Mouse (Mus musculus): ENCODE data around the gene Nkain2. TPM values are rescaled to one million over a fixed set of nuclear protein-coding genes. Genes with fewer than 3 reads are reported as not detected.

The Nkain2 gene
- total RNA-seq (2014; rRNA removed) (31.6 and 33.4 TPM in 2 replicates), polyA plus RNA-seq (2015; fragmentation: Nextera tagmentation; extraction: Ambion mirVana) (12.3 and 12.8 TPM in 2 replicates)

- Histone ChIP-seq H3K36me3 (ENCODE audit: insufficient read depth, low read length) (no peaks in the 10 kb centered on the region), H3K4me2 (ENCODE audit: low read depth, low read length) (peak within 1 kb of the TSS; percentile 79), H3K4me1 (ENCODE audit: insufficient read depth, low read length) (no peaks in the 10 kb centered on the region), H3K9ac (replicated peaks; ENCODE audit: low read length) (peak within 1 kb of the TSS; percentile 79), H3K9me3 (ENCODE audit: low read length) (no peaks in the 10 kb centered on the region), H3K27me3 (ENCODE audit: insufficient read depth, low read length) (no peaks in the 10 kb centered on the region), H3K4me3 (ENCODE audit: low read length) (peak within 1 kb of the TSS; percentile 91), H3K27ac (peak within 1 kb of the TSS; percentile 84)
- ATAC-seq (peak; percentile 89), DNase-seq (ENCODE audit: low spot score) (peak; percentile 79)
- no peak for TF ChIP-seq CTCF (IDR thresholded peaks at IDR 0.05; ENCODE audit: low read depth)
- WGBS, result under 1% methylated on average over 76 of the region's 81 CpGs
Measured at GRCm38 (mm10) chr10:32889652-32890506, at the start of gene Nkain2. TSS of gene Nkain2 (minus strand) at chr10:32890462.

- no peak for TF ChIP-seq CTCF (IDR thresholded peaks at IDR 0.05; ENCODE audit: low read depth)
- DNase-seq (ENCODE audit: low spot score) (no peak), ATAC-seq (no peak)
- H3K36me3 ChIP-seq (ENCODE audit: insufficient read depth, low read length), result no peaks in the 10 kb centered on the region
- 95% methylated on average over 3 of the region's 3 CpGs for WGBS
- no peaks in the 10 kb centered on the region for H3K4me1 ChIP-seq (ENCODE audit: insufficient read depth, low read length)
- H3K4me2 ChIP-seq (ENCODE audit: low read depth, low read length), result no peak overlapping the region
- no peak overlapping the region for H3K4me3 ChIP-seq (ENCODE audit: low read length)
- no peaks in the 10 kb centered on the region for H3K27me3 ChIP-seq (ENCODE audit: insufficient read depth, low read length)
- H3K9ac ChIP-seq (replicated peaks; ENCODE audit: low read length), result no peak overlapping the region
- no peak overlapping the region for H3K27ac ChIP-seq
- H3K9me3 ChIP-seq (ENCODE audit: low read length), result no peaks in the 10 kb centered on the region
Measured at GRCm38 (mm10) chr10:32939853-32940252, 49.6 kb upstream of the Nkain2 start.

- Histone ChIP-seq H3K27me3 (ENCODE audit: insufficient read depth, low read length) (no peaks in the 10 kb centered on the region), H3K4me2 (ENCODE audit: low read depth, low read length) (no peak overlapping the region), H3K4me3 (ENCODE audit: low read length) (no peak overlapping the region), H3K9ac (replicated peaks; ENCODE audit: low read length) (no peak overlapping the region), H3K36me3 (ENCODE audit: insufficient read depth, low read length) (no peaks in the 10 kb centered on the region), H3K27ac (no peak overlapping the region), H3K9me3 (ENCODE audit: low read length) (no peaks in the 10 kb centered on the region), H3K4me1 (ENCODE audit: insufficient read depth, low read length) (no peaks in the 10 kb centered on the region)
- DNase-seq (ENCODE audit: low spot score) (peak; percentile 70), ATAC-seq (no peak)
- TF ChIP-seq CTCF (IDR thresholded peaks at IDR 0.05; ENCODE audit: low read depth), result peak; percentile 69
Measured at GRCm38 (mm10) chr10:32895093-32895492, 4.8 kb upstream of the Nkain2 start.

GRCm38 (mm10) chr10:32890507-32891131 is 357 bp upstream of the Nkain2 start:
- peak overlapping the region; percentile 84 for H3K27ac ChIP-seq
- peak; percentile 81 for TF ChIP-seq CTCF (IDR thresholded peaks at IDR 0.05; ENCODE audit: low read depth)
- no peaks in the 10 kb centered on the region for H3K9me3 ChIP-seq (ENCODE audit: low read length)
- peak overlapping the region; percentile 91 for H3K4me3 ChIP-seq (ENCODE audit: low read length)
- no peaks in the 10 kb centered on the region for H3K36me3 ChIP-seq (ENCODE audit: insufficient read depth, low read length)
- H3K9ac ChIP-seq (replicated peaks; ENCODE audit: low read length), result peak overlapping the region; percentile 79
- 2% methylated on average over 13 of the region's 13 CpGs for WGBS
- peak overlapping the region; percentile 79 for H3K4me2 ChIP-seq (ENCODE audit: low read depth, low read length)
- DNase-seq (ENCODE audit: low spot score) (peak; percentile 85), ATAC-seq (peak; percentile 82)
- H3K27me3 ChIP-seq (ENCODE audit: insufficient read depth, low read length), result no peaks in the 10 kb centered on the region
- no peaks in the 10 kb centered on the region for H3K4me1 ChIP-seq (ENCODE audit: insufficient read depth, low read length)

- TF ChIP-seq CTCF (IDR thresholded peaks at IDR 0.05; ENCODE audit: low read depth), result no peak
- no peak overlapping the region for H3K4me2 ChIP-seq (ENCODE audit: low read depth, low read length)
- H3K4me3 ChIP-seq (ENCODE audit: low read length), result no peak overlapping the region
- 50% methylated on average over 6 of the region's 6 CpGs for WGBS
- no peaks in the 10 kb centered on the region for H3K27me3 ChIP-seq (ENCODE audit: insufficient read depth, low read length)
- H3K4me1 ChIP-seq (ENCODE audit: insufficient read depth, low read length), result no peaks in the 10 kb centered on the region
- peak; percentile 65 for DNase-seq (ENCODE audit: low spot score)
- H3K9ac ChIP-seq (replicated peaks; ENCODE audit: low read length), result no peak overlapping the region
- H3K27ac ChIP-seq, result no peak overlapping the region
- H3K9me3 ChIP-seq (ENCODE audit: low read length), result no peaks in the 10 kb centered on the region
- ATAC-seq, result peak; percentile 74; the same call in 1 of the 2 replicates
- H3K36me3 ChIP-seq (ENCODE audit: insufficient read depth, low read length), result no peaks in the 10 kb centered on the region
Measured at GRCm38 (mm10) chr10:32881977-32882376, 8.3 kb downstream of the Nkain2 start.

GRCm38 (mm10) chr10:32870691-32871406 is 19.4 kb downstream of the Nkain2 start:
- Histone ChIP-seq H3K36me3 (ENCODE audit: insufficient read depth, low read length) (no peaks in the 10 kb centered on the region), H3K27ac (no peak overlapping the region), H3K4me1 (ENCODE audit: insufficient read depth, low read length) (no peaks in the 10 kb centered on the region), H3K9ac (replicated peaks; ENCODE audit: low read length) (no peak overlapping the region), H3K4me2 (ENCODE audit: low read depth, low read length) (no peak overlapping the region), H3K4me3 (ENCODE audit: low read length) (no peak overlapping the region), H3K27me3 (ENCODE audit: insufficient read depth, low read length) (no peaks in the 10 kb centered on the region), H3K9me3 (ENCODE audit: low read length) (peaks cover 3% of the 10 kb centered on the region; the same call in 1 of the 2 replicates)
- ATAC-seq (no peak), DNase-seq (ENCODE audit: low spot score) (peak; percentile 62)
- no peak for TF ChIP-seq CTCF (IDR thresholded peaks at IDR 0.05; ENCODE audit: low read depth)
- 39% methylated on average over 1 of the region's 1 CpGs for WGBS
